Mouse (Mus musculus) midbrain, embryonic 16.5 days (tissue): Measurements from ENCODE around the gene 1700001L19Rik. TPM values are rescaled to one million over a fixed set of nuclear protein-coding genes. Genes with fewer than 3 reads are reported as not detected.
A peak's percentile ranks its signal among the peaks of the same experiment; 100 is the strongest.
"Not testable (repeated sequence)": the region's sequence is repeated elsewhere in the genome, so short reads cannot be mapped to it uniquely, and the experiment has no call there.

Experiments
- ATAC-seq: fragments of 200-750 bp; cut with Nextera tagmentation; 2 replicates; pipeline ENCODE4 v1.8.0; 2017; ENCODE audit warnings: moderate TSS enrichment
- H3K27ac ChIP-seq: fragments of 300-500 bp; sonication (generic); 2 replicates; pipeline ENCODE4 v1.5.1; 2014; ENCODE audit warnings: mild to moderate bottlenecking, low read length, mixed read lengths
- H3K27me3 ChIP-seq: fragments of 300-500 bp; sonication (generic); 2 replicates; pipeline ENCODE4 v1.6.1; 2014; ENCODE audit warnings: low read depth, low read length, mixed read lengths; ENCODE audit not compliant: control insufficient read depth, insufficient read depth
- H3K36me3 ChIP-seq: fragments of 300-500 bp; sonication (generic); 2 replicates; pipeline ENCODE4 v1.6.1; 2014; ENCODE audit warnings: mild to moderate bottlenecking, low read length, moderate library complexity, mixed read lengths; ENCODE audit not compliant: control insufficient read depth, insufficient read depth
- H3K4me1 ChIP-seq: fragments of 300-500 bp; sonication (generic); 2 replicates; pipeline ENCODE4 v1.6.1; 2014; ENCODE audit warnings: mild to moderate bottlenecking, low read length, mixed read lengths; ENCODE audit not compliant: control insufficient read depth, insufficient read depth
- H3K4me2 ChIP-seq: fragments of 300-500 bp; sonication (generic); 2 replicates; pipeline ENCODE4 v1.6.1; 2014; ENCODE audit warnings: mild to moderate bottlenecking, low read length, mixed read lengths
- H3K4me3 ChIP-seq: fragments of 300-500 bp; sonication (generic); 2 replicates; pipeline ENCODE4 v1.5.1; 2014; ENCODE audit warnings: low read depth, mild to moderate bottlenecking, low read length, moderate library complexity, mixed read lengths
- H3K9ac ChIP-seq: fragments of 300-500 bp; sonication (generic); 2 replicates; pipeline ENCODE4 v1.6.1; 2014; ENCODE audit warnings: low read depth, low read length, mixed read lengths
- H3K9me3 ChIP-seq: fragments of 300-500 bp; sonication (generic); replicated peaks from 2 replicates; pipeline ENCODE4 v1.6.1; 2014; ENCODE audit warnings: mild to moderate bottlenecking, low read length, mixed read lengths; ENCODE audit not compliant: control insufficient read depth, poor library complexity, severe bottlenecking
- WGBS: fragments of 180-500 bp; shearing (Covaris S2); extraction: QIAGEN DNeasy Blood & Tissue Kit; methylation state at CpG from one replicate; pipeline ENCODE4 v1.1.7; 2014; 5-methylcytosine and 5-hydroxymethylcytosine counted together
- polyA plus RNA-seq: library from polyadenylated mRNA; unstranded; fragments of >200 nt; fragmentation: Nextera tagmentation; extraction: Ambion mirVana; gene quantifications from 2 replicates; pipeline ENCODE4 v1.2.1, GENCODE M21; 2015

The 1700001L19Rik gene
- 12.6 and 21.8 TPM in 2 replicates for polyA plus RNA-seq

GRCm38 (mm10) chr13:68597199-68597598 lies at the start of gene 1700001L19Rik:
1700001L19Rik (plus strand) TSS chr13:68597421.
- H3K36me3 ChIP-seq, result 0 out of 2 replicates have a peak, but pooled peaks cover 5% of the 10 kb centered on the region
- peak within 1 kb of the TSS; percentile 57 for H3K4me2 ChIP-seq
- H3K9ac ChIP-seq, result peak within 1 kb of the TSS; percentile 37; the same call in 1 of the 2 replicates
- no peaks in the 10 kb centered on the region for H3K9me3 ChIP-seq
- H3K27me3 ChIP-seq, result no peaks in the 10 kb centered on the region
- H3K27ac ChIP-seq, result no peak within 1 kb of the TSS
- 4% methylated on average over 9 of the region's 10 CpGs for WGBS
- peaks cover 8% of the 10 kb centered on the region; the same call in 1 of the 2 replicates for H3K4me1 ChIP-seq
- peak; percentile 37 for ATAC-seq
- peak within 1 kb of the TSS; percentile 39 for H3K4me3 ChIP-seq

GRCm38 (mm10) chr13:68553391-68553790 lies 43.8 kb upstream of the 1700001L19Rik start:
- 25% methylated on average over 4 of the region's 6 CpGs for WGBS
- H3K4me1 ChIP-seq, H3K9ac ChIP-seq, H3K4me2 ChIP-seq, H3K9me3 ChIP-seq, H3K4me3 ChIP-seq, H3K36me3 ChIP-seq, H3K27me3 ChIP-seq, H3K27ac ChIP-seq: not testable (repeated sequence)
- ATAC-seq, result peak; percentile 78; the same call in 1 of the 2 replicates

- 98% methylated on average over 9 of the region's 9 CpGs for WGBS
- Histone ChIP-seq H3K9ac (no peak overlapping the region), H3K27ac (no peak overlapping the region), H3K36me3 (peaks cover 46% of the 10 kb centered on the region), H3K9me3 (no peaks in the 10 kb centered on the region), H3K4me2 (no peak overlapping the region), H3K4me1 (no peaks in the 10 kb centered on the region), H3K4me3 (no peak overlapping the region), H3K27me3 (no peaks in the 10 kb centered on the region)
- no peak for ATAC-seq
These were observed 29.1 kb upstream of the 1700001L19Rik start for GRCm38 (mm10) chr13:68568110-68568509.

GRCm38 (mm10) chr13:68568548-68568947 lies 28.7 kb upstream of the 1700001L19Rik start:
- Histone ChIP-seq H3K4me2 (no peak overlapping the region), H3K4me1 (no peaks in the 10 kb centered on the region), H3K36me3 (peaks cover 41% of the 10 kb centered on the region), H3K27me3 (no peaks in the 10 kb centered on the region), H3K27ac (no peak overlapping the region), H3K9me3 (no peaks in the 10 kb centered on the region), H3K4me3 (no peak overlapping the region), H3K9ac (no peak overlapping the region)
- 93% methylated on average over 11 of the region's 11 CpGs for WGBS
- no peak for ATAC-seq

- Histone ChIP-seq H3K4me2 (no peak overlapping the region), H3K9me3 (no peaks in the 10 kb centered on the region), H3K9ac (no peak overlapping the region), H3K4me1 (no peaks in the 10 kb centered on the region), H3K27ac (no peak overlapping the region), H3K4me3 (no peak overlapping the region), H3K27me3 (no peaks in the 10 kb centered on the region), H3K36me3 (peaks cover 32% of the 10 kb centered on the region)
- peak; percentile 68 for ATAC-seq
- WGBS, result 70% methylated on average over 17 of the region's 17 CpGs
These were observed 27.5 kb upstream of the 1700001L19Rik start for GRCm38 (mm10) chr13:68569589-68570336.

- H3K4me2 ChIP-seq, result no peak overlapping the region
- no peaks in the 10 kb centered on the region for H3K4me1 ChIP-seq
- H3K27me3 ChIP-seq, result no peaks in the 10 kb centered on the region
- H3K4me3 ChIP-seq, result no peak overlapping the region
- H3K27ac ChIP-seq, result no peak overlapping the region
- H3K9ac ChIP-seq, result no peak overlapping the region
- peaks cover 16% of the 10 kb centered on the region for H3K36me3 ChIP-seq
- no peak for ATAC-seq
- no peaks in the 10 kb centered on the region for H3K9me3 ChIP-seq
- 93% methylated on average over 19 of the region's 19 CpGs for WGBS
These were observed 25.0 kb upstream of the 1700001L19Rik start for GRCm38 (mm10) chr13:68572247-68572646.

- 55% methylated on average over 10 of the region's 10 CpGs for WGBS
- no peak for ATAC-seq
- H3K27ac ChIP-seq, result no peak overlapping the region
These were observed 24.0 kb upstream of the 1700001L19Rik start for GRCm38 (mm10) chr13:68572966-68573913.

GRCm38 (mm10) chr13:68574398-68574797 lies 22.8 kb upstream of the 1700001L19Rik start:
- Histone ChIP-seq H3K4me2 (no peak overlapping the region), H3K4me1 (no peaks in the 10 kb centered on the region), H3K27ac (no peak overlapping the region), H3K36me3 (peaks cover 8% of the 10 kb centered on the region), H3K9me3 (no peaks in the 10 kb centered on the region), H3K4me3 (no peak overlapping the region), H3K27me3 (no peaks in the 10 kb centered on the region), H3K9ac (no peak overlapping the region)
- ATAC-seq, result no peak
- 83% methylated on average over 4 of the region's 4 CpGs for WGBS

More at GRCm38 (mm10) chr13:68572966-68573913, 24.0 kb upstream of the 1700001L19Rik start:
- H3K9me3 ChIP-seq, result no peaks in the 10 kb centered on the region
- no peak overlapping the region for H3K4me3 ChIP-seq
- H3K36me3 ChIP-seq, result peaks cover 10% of the 10 kb centered on the region
- H3K4me2 ChIP-seq, result no peak overlapping the region
- no peak overlapping the region for H3K9ac ChIP-seq
- no peaks in the 10 kb centered on the region for H3K27me3 ChIP-seq
- H3K4me1 ChIP-seq, result no peaks in the 10 kb centered on the region
